ENCODE assay signal across 25 mouse cellular contexts in genomic region chr1:133856655-133857054, GRCm38 (mm10). TPM values are rescaled to one million over a fixed set of nuclear protein-coding genes. Genes with fewer than 3 reads are reported as not detected.
DNase-seq lines count a peak whose midpoint lies in the region; ATAC-seq and TF ChIP-seq lines count a peak whose summit lies in the region.
"Had no signal": no experiment of that assay in that cellular context is flagged by ENCODE, and none has a peak within 500 bp of the region (broad histone marks: within the 10 kb centered on the region; RNA-seq: fewer than 3 reads in every experiment).

No protein-coding gene starts in this region.

- no peaks in the 10 kb centered on the region for H3K79me2 ChIP-seq in myocyte (ENCODE audit: control insufficient read depth, insufficient read depth)

- no peak overlapping the region for H3K4me2 ChIP-seq in kidney, embryonic 14.5 days (replicated peaks; ENCODE audit: low read depth, low read length)
- peak overlapping the region; percentile 26 for H3K4me2 ChIP-seq in myocyte (ENCODE audit: low read depth)
- H3K4me2 ChIP-seq in forebrain, embryonic 14.5 days (ENCODE audit: low read length), result no peak overlapping the region
- H3K4me2 ChIP-seq: embryonic facial prominence, embryonic 12.5 days; limb, embryonic 12.5 days; lung, embryonic 14.5 days; neural tube, embryonic 12.5 days; stomach, embryonic 15.5 days had no signal

- 49% methylated on average over 3 of the region's 3 CpGs for whole genome bisulfite sequencing in kidney, embryonic 14.5 days
- 64% methylated on average over 3 of the region's 3 CpGs for WGBS in kidney, adult 2 months
- WGBS in forebrain, embryonic 14.5 days, result 61% methylated on average over 3 of the region's 3 CpGs

- H3ac ChIP-seq in myocyte (ENCODE audit: control insufficient read depth, insufficient read length), result no peak overlapping the region

- H3K36me3 ChIP-seq in kidney, embryonic 14.5 days (ENCODE audit: control insufficient read depth, insufficient read depth, low read length), result no peaks in the 10 kb centered on the region
- no peaks in the 10 kb centered on the region for H3K36me3 ChIP-seq in kidney, adult 2 months (ENCODE audit: control insufficient read depth, insufficient read depth, low read length)
- H3K36me3 ChIP-seq in myocyte (ENCODE audit: control insufficient read depth, insufficient read depth), result no peaks in the 10 kb centered on the region
- no peaks in the 10 kb centered on the region for H3K36me3 ChIP-seq in forebrain, embryonic 14.5 days (ENCODE audit: control insufficient read depth, insufficient read depth, low read length)
- H3K36me3 ChIP-seq: embryonic facial prominence, embryonic 12.5 days; limb, embryonic 12.5 days; liver, embryonic 15.5 days; neural tube, embryonic 12.5 days; stomach, embryonic 15.5 days had no signal

- H3K27me3 ChIP-seq in kidney, embryonic 14.5 days (ENCODE audit: control insufficient read depth, insufficient read depth, low read length), result no peaks in the 10 kb centered on the region
- H3K27me3 ChIP-seq in kidney, adult 2 months (replicated peaks; ENCODE audit: control insufficient read depth, insufficient read depth, low read length), result no peaks in the 10 kb centered on the region
- H3K27me3 ChIP-seq in myocyte (ENCODE audit: control insufficient read depth, insufficient read depth, insufficient read length), result no peaks in the 10 kb centered on the region
- no peaks in the 10 kb centered on the region for H3K27me3 ChIP-seq in forebrain, embryonic 14.5 days (replicated peaks; ENCODE audit: control insufficient read depth, insufficient read depth, low read length)
- H3K27me3 ChIP-seq: neural tube, embryonic 12.5 days; stomach, embryonic 15.5 days had no signal

- peaks cover 17% of the 10 kb centered on the region for H3K4me1 ChIP-seq in kidney, embryonic 14.5 days (ENCODE audit: control insufficient read depth, insufficient read depth, low read length)
- H3K4me1 ChIP-seq in kidney, adult 2 months (ENCODE audit: control insufficient read depth, insufficient read depth, low read length), result peaks cover 3% of the 10 kb centered on the region; the same call in 1 of the 2 replicates
- peaks cover 25% of the 10 kb centered on the region for H3K4me1 ChIP-seq in forebrain, embryonic 14.5 days (ENCODE audit: control insufficient read depth, insufficient read depth, low read length)

- no peak overlapping the region for H3K27ac ChIP-seq in kidney, embryonic 14.5 days (ENCODE audit: low read depth, low read length)
- H3K27ac ChIP-seq in kidney, adult 2 months (ENCODE audit: insufficient read depth, low read depth, low read length), result no peak overlapping the region
- H3K27ac ChIP-seq in forebrain, embryonic 14.5 days (ENCODE audit: low read depth, low read length), result no peak overlapping the region
- H3K27ac ChIP-seq: embryonic facial prominence, embryonic 12.5 days; gastrocnemius, adult 2 months; limb, embryonic 12.5 days; liver, embryonic 15.5 days; neural tube, embryonic 12.5 days; stomach, embryonic 15.5 days had no signal

- TF ChIP-seq POLR2A in kidney, adult 2 months (IDR thresholded peaks at IDR 0.05; ENCODE audit: low read depth, low read length), result no peak
- no peak for TF ChIP-seq POLR2A in myocyte (IDR thresholded peaks at IDR 0.05; ENCODE audit: insufficient read length, low read depth)

- no peak for ATAC-seq in kidney, embryonic 14.5 days (ENCODE audit: low FRiP score, low TSS enrichment)
- no peak for ATAC-seq in forebrain, embryonic 14.5 days
- ATAC-seq: CD4-positive, CD25-positive, alpha-beta regulatory T cell, adult 4 months; midbrain, embryonic 16.5 days had no signal

- H3K9ac ChIP-seq in kidney, embryonic 14.5 days (ENCODE audit: low read depth, low read length), result no peak overlapping the region
- no peak overlapping the region for H3K9ac ChIP-seq in forebrain, embryonic 14.5 days (ENCODE audit: low read length)
- H3K9ac ChIP-seq: embryonic facial prominence, embryonic 12.5 days; limb, embryonic 12.5 days; liver, embryonic 15.5 days; lung, embryonic 14.5 days; neural tube, embryonic 12.5 days; stomach, embryonic 15.5 days had no signal

- no peaks in the 10 kb centered on the region for H3K9me3 ChIP-seq in kidney, embryonic 14.5 days (ENCODE audit: control insufficient read depth, low read length)
- no peaks in the 10 kb centered on the region for H3K9me3 ChIP-seq in forebrain, embryonic 14.5 days (replicated peaks; ENCODE audit: control insufficient read depth, low read length)
- H3K9me3 ChIP-seq: embryonic facial prominence, embryonic 12.5 days; limb, embryonic 12.5 days; liver, embryonic 15.5 days; neural tube, embryonic 12.5 days; stomach, embryonic 15.5 days had no signal

- peak; percentile 53 for DNase-seq in kidney, adult 18-20 months
- peak; percentile 66 for DNase-seq in kidney, adult 2 months
- DNase-seq in kidney, postnatal 10 days, result peak; percentile 61
- no peak for DNase-seq in cerebellum, postnatal 10 days
- no peak for DNase-seq in gastrocnemius, adult 8-10 months (ENCODE audit: low spot score in 2 of 2)
- no peak for DNase-seq in forebrain, embryonic 14.5 days (ENCODE audit: low spot score)
- DNase-seq: adrenal gland, adult 8-10 months; cerebellum, adult 8-10 months; cerebellum, postnatal 36 days; gastrocnemius, adult 2 months; heart, postnatal 14 days; layer of hippocampus, adult 9-11 months; lung, embryonic 14.5 days; lung, postnatal 14 days; right cerebral cortex, postnatal 14 days had no signal

- H3K4me3 ChIP-seq in kidney, embryonic 14.5 days (ENCODE audit: low read length), result no peak overlapping the region
- no peak overlapping the region for H3K4me3 ChIP-seq in kidney, adult 2 months (ENCODE audit: insufficient read depth, low read depth, low read length)
- H3K4me3 ChIP-seq in myocyte, result no peak overlapping the region
- no peak overlapping the region for H3K4me3 ChIP-seq in forebrain, embryonic 14.5 days (ENCODE audit: low read depth, low read length)
- H3K4me3 ChIP-seq: embryonic facial prominence, embryonic 12.5 days; gastrocnemius, adult 2 months; limb, embryonic 12.5 days; liver, embryonic 15.5 days; neural tube, embryonic 12.5 days; stomach, embryonic 15.5 days had no signal

- no peak for TF ChIP-seq CTCF in kidney, adult 2 months (conservative IDR thresholded peaks at IDR 0.05; ENCODE audit: insufficient read depth, insufficient read length, low read depth, low read length)

TF ChIP-seq in myocyte, 11 proteins besides CTCF, POLR2A, EP300 and RAD21:
- no peak for TF ChIP-seq TCF12 (IDR thresholded peaks at IDR 0.05; ENCODE audit: insufficient read depth, poor library complexity, severe bottlenecking)
- TF ChIP-seq REST (IDR thresholded peaks at IDR 0.05; ENCODE audit: insufficient read depth, insufficient read length), result no peak
- no peak for TF ChIP-seq MYOG (IDR thresholded peaks at IDR 0.05; ENCODE audit: control insufficient read depth in 1 of 3, insufficient read depth in 1 of 3, insufficient read length in 2 of 3, low read depth in 2 of 3)
- no peak for TF ChIP-seq POLR2AphosphoS2 (IDR thresholded peaks at IDR 0.05; ENCODE audit: insufficient read length, low read depth)
- no peak for TF ChIP-seq USF1 (IDR thresholded peaks at IDR 0.05; ENCODE audit: low read depth)
- TF ChIP-seq E2F4 (IDR thresholded peaks at IDR 0.05; ENCODE audit: insufficient read depth), result no peak
- TF ChIP-seq TCF3 (IDR thresholded peaks at IDR 0.05; ENCODE audit: insufficient read length, low read depth), result no peak
- no peak for TF ChIP-seq MAX (IDR thresholded peaks at IDR 0.05; ENCODE audit: low read depth)
- no peak for TF ChIP-seq SRF (IDR thresholded peaks at IDR 0.05; ENCODE audit: control insufficient read depth, insufficient read length, low read depth)
- TF ChIP-seq CEBPB (IDR thresholded peaks at IDR 0.05; ENCODE audit: insufficient read depth, poor library complexity, severe bottlenecking), result no peak
- no peak for TF ChIP-seq MYOD1 (IDR thresholded peaks at IDR 0.05; ENCODE audit: control insufficient read depth in 1 of 3, insufficient read length in 2 of 3, low read depth in 2 of 3)

RNA-seq across cellular contexts. Expression of gene Optc, which starts 51.1 kb away (rescaled TPM):
- polyA plus RNA-seq in kidney, embryonic 14.5 days (2014; fragmentation: Nextera tagmentation; extraction: Ambion mirVana), result 0.26 TPM in 1 of 2 replicates, not detected in the other
- 0.48 and 1.5 TPM in 2 replicates for polyA plus RNA-seq in kidney, adult 2 months (2012; rRNA removed)
- polyA plus RNA-seq in myocyte (2012; fragmentation: generic; extraction: Trizol), result 0.49 TPM
- under 1 TPM in 1 of 4 experiments, not detected in 3; 0.29 TPM for total RNA-seq in gastrocnemius, adult 8-10 months (2022)
- polyA plus RNA-seq in forebrain, embryonic 14.5 days (2014; fragmentation: Nextera tagmentation; extraction: Ambion mirVana), result 2.4 and 3.4 TPM in 2 replicates
- total RNA-seq: liver, adult 2 months had no signal
- polyA plus RNA-seq: CD4-positive, CD25-positive, alpha-beta regulatory T cell, adult 4 months; liver, adult 2 months had no signal

RNA-seq across cellular contexts. Expression of gene Atp2b4, which starts 55.8 kb away (rescaled TPM):
- 5.2 and 9.6 TPM in 2 replicates for polyA plus RNA-seq in kidney, embryonic 14.5 days (2014; fragmentation: Nextera tagmentation; extraction: Ambion mirVana)
- polyA plus RNA-seq in kidney, adult 2 months (2012; rRNA removed), result 4.9 and 6.1 TPM in 2 replicates
- polyA plus RNA-seq in myocyte (2012; fragmentation: generic; extraction: Trizol), result 28.1 TPM
- total RNA-seq in gastrocnemius, adult 8-10 months (2022), result 1 to 10 TPM; 6.1 to 8.8 (median 6.6) TPM
- 10.2 and 14.1 TPM in 2 replicates for polyA plus RNA-seq in forebrain, embryonic 14.5 days (2014; fragmentation: Nextera tagmentation; extraction: Ambion mirVana)

Comparison
In these comparisons a context has a peak if more than half of its experiments do, and no peak if none do; other contexts are left out.
1. DNase-seq: peak in kidney, adult 18-20 months (single experiment), kidney, adult 2 months (single experiment) and kidney, postnatal 10 days (single experiment); none in cerebellum, postnatal 10 days (0 of 2), gastrocnemius, adult 8-10 months (0 of 2) and forebrain, embryonic 14.5 days (single experiment).